Mouse (Mus musculus) large intestine, adult 2 months (tissue): ENCODE data around the gene Clta. TPM values are rescaled to one million over a fixed set of nuclear protein-coding genes. Genes with fewer than 3 reads are reported as not detected.

Experiments used
- DNase-seq: peaks from one replicate; pipeline ENCODE4 v3.0.0-alpha.2; 2012; ENCODE audit warnings: low read depth, low spot score
- WGBS: fragments of 180-500 bp; shearing (Covaris S2); methylation state at CpG from one replicate; pipeline ENCODE4 v1.1.7; 2018; 5-methylcytosine and 5-hydroxymethylcytosine counted together
- polyA plus RNA-seq: library from polyadenylated mRNA; depleted of rRNA; stranded (reverse); fragments of >200 nt; gene quantifications from 2 replicates; pipeline ENCODE4 v1.2.3, GENCODE M21; 2012

The Clta gene
- polyA plus RNA-seq, 1 experiment: 166 TPM

- WGBS: 41% methylated on average over 17 of the region's 17 CpGs
- DNase-seq: no peak
These were observed 25.5 kb upstream of the Clta start for GRCm38 (mm10) chr4:43978521-43979443.

- DNase-seq: no peak
- 21% methylated on average over 3 of the region's 3 CpGs for WGBS
These were observed 24.5 kb upstream of the Clta start for GRCm38 (mm10) chr4:43979746-43980145.

GRCm38 (mm10) chr4:43980236-43980635 is 24.0 kb upstream of the Clta start:
- 70% methylated on average over 4 of the region's 4 CpGs for WGBS
- DNase-seq: no peak

- no peak for DNase-seq
- 92% methylated on average over 6 of the region's 6 CpGs for WGBS
These were observed 23.4 kb upstream of the Clta start for GRCm38 (mm10) chr4:43980846-43981245.

GRCm38 (mm10) chr4:43981251-43981650 is 23.0 kb upstream of the Clta start:
- WGBS: 85% methylated on average over 7 of the region's 7 CpGs
- no peak for DNase-seq

- 2% methylated on average over 24 of the region's 24 CpGs for WGBS
- DNase-seq: peak; percentile 65
These were observed 22.1 kb upstream of the Clta start for GRCm38 (mm10) chr4:43982053-43982732.

GRCm38 (mm10) chr4:43983181-43983580 is 21.1 kb upstream of the Clta start, which contains the start of gene Ccin:
Gene Ccin, plus strand, starts transcription at chr4:43983483.
- no peak for DNase-seq
- whole genome bisulfite sequencing: 65% methylated on average over 11 of the region's 11 CpGs

GRCm38 (mm10) chr4:43983756-43984155 is 20.5 kb upstream of the Clta start:
- DNase-seq: no peak
- WGBS: 93% methylated on average over 22 of the region's 22 CpGs

GRCm38 (mm10) chr4:43984326-43984725 is 19.9 kb upstream of the Clta start:
- WGBS: 92% methylated on average over 19 of the region's 19 CpGs

GRCm38 (mm10) chr4:43988976-43989375 is 15.3 kb upstream of the Clta start:
- 98% methylated on average over 3 of the region's 3 CpGs for WGBS
- DNase-seq: no peak

More at GRCm38 (mm10) chr4:43984326-43984725, 19.9 kb upstream of the Clta start:
- no peak for DNase-seq

GRCm38 (mm10) chr4:43993072-43993471 is 11.2 kb upstream of the Clta start:
- WGBS: 92% methylated on average over 11 of the region's 11 CpGs
- no peak for DNase-seq

- no peak for DNase-seq
- WGBS: 50% methylated on average over 2 of the region's 2 CpGs
These were observed 9.9 kb upstream of the Clta start for GRCm38 (mm10) chr4:43994342-43994741.

GRCm38 (mm10) chr4:44003622-44004021 is 630 bp upstream of the Clta start:
- WGBS: 60% methylated on average over 6 of the region's 6 CpGs
- no peak for DNase-seq

- 84% methylated on average over 3 of the region's 3 CpGs for WGBS
- no peak for DNase-seq
These were observed 564 bp downstream of the Clta start for GRCm38 (mm10) chr4:44004623-44005409.

- DNase-seq: no peak
- 71% methylated on average over 1 of the region's 1 CpGs for WGBS
These were observed 5.9 kb downstream of the Clta start for GRCm38 (mm10) chr4:44010176-44010575.

GRCm38 (mm10) chr4:44010893-44011292 is 6.6 kb downstream of the Clta start:
- DNase-seq: no peak
- whole genome bisulfite sequencing: 50% methylated on average over 2 of the region's 2 CpGs

- 80% methylated on average over 3 of the region's 3 CpGs for WGBS
- DNase-seq: no peak
These were observed 7.5 kb downstream of the Clta start for GRCm38 (mm10) chr4:44011799-44012198.

GRCm38 (mm10) chr4:44012376-44013367 is 8.4 kb downstream of the Clta start:
- WGBS: under 1% methylated on average over 77 of the region's 77 CpGs
- DNase-seq: peak; percentile 89
